Mouse (Mus musculus) liver, embryonic 15.5 days (tissue): ENCODE data around the gene Atxn2l. TPM values are rescaled to one million over a fixed set of nuclear protein-coding genes. Genes with fewer than 3 reads are reported as not detected.

Experiments used
- ATAC-seq: fragments of 200-750 bp; cut with Nextera tagmentation; 2 replicates; pipeline ENCODE4 v1.8.0; 2017; ENCODE audit warnings: moderate number of reproducible peaks, mild to moderate bottlenecking, moderate library complexity; ENCODE audit not compliant: insufficient read depth
- H3K27ac ChIP-seq: fragments of 300-500 bp; sonication (generic); replicated peaks from 2 replicates; pipeline ENCODE4 v1.5.1; 2015; ENCODE audit warnings: mild to moderate bottlenecking, inconsistent platforms
- H3K27me3 ChIP-seq: fragments of 300-500 bp; sonication (generic); 2 replicates; pipeline ENCODE4 v1.6.1; 2015; ENCODE audit warnings: mild to moderate bottlenecking, inconsistent platforms
- H3K36me3 ChIP-seq: fragments of 300-500 bp; sonication (generic); replicated peaks from 2 replicates; pipeline ENCODE4 v1.6.1; 2015; ENCODE audit warnings: moderate library complexity, mild to moderate bottlenecking, inconsistent platforms
- H3K4me1 ChIP-seq: fragments of 300-500 bp; sonication (generic); replicated peaks from 2 replicates; pipeline ENCODE4 v1.6.1; 2015; ENCODE audit warnings: inconsistent platforms
- H3K4me2 ChIP-seq: fragments of 300-500 bp; sonication (generic); 2 replicates; pipeline ENCODE4 v1.6.1; 2015; ENCODE audit warnings: moderate library complexity, mild to moderate bottlenecking, inconsistent platforms
- H3K4me3 ChIP-seq: fragments of 300-500 bp; sonication (generic); replicated peaks from 2 replicates; pipeline ENCODE4 v1.5.1; 2015; ENCODE audit warnings: mild to moderate bottlenecking, inconsistent platforms
- H3K9ac ChIP-seq: fragments of 300-500 bp; sonication (generic); 2 replicates; pipeline ENCODE4 v1.6.1; 2015; ENCODE audit warnings: moderate library complexity, mild to moderate bottlenecking, inconsistent platforms
- H3K9me3 ChIP-seq: fragments of 300-500 bp; sonication (generic); replicated peaks from 2 replicates; pipeline ENCODE4 v1.6.1; 2016; ENCODE audit warnings: inconsistent platforms
- WGBS: fragments of 180-500 bp; shearing (Covaris S2); methylation state at CpG from one replicate; pipeline ENCODE4 v1.1.7; 2015; ENCODE audit warnings: mixed read lengths; ENCODE audit not compliant: insufficient replicate concordance; 5-methylcytosine and 5-hydroxymethylcytosine counted together
- polyA plus RNA-seq: library from polyadenylated mRNA; unstranded; fragments of >200 nt; fragmentation: Nextera tagmentation; extraction: Ambion mirVana; gene quantifications from 2 replicates; pipeline ENCODE4 v1.2.1, GENCODE M21; 2015

The Atxn2l gene
- polyA plus RNA-seq, 1 experiment from 2014 or later, result 26.8 TPM

DNA sequence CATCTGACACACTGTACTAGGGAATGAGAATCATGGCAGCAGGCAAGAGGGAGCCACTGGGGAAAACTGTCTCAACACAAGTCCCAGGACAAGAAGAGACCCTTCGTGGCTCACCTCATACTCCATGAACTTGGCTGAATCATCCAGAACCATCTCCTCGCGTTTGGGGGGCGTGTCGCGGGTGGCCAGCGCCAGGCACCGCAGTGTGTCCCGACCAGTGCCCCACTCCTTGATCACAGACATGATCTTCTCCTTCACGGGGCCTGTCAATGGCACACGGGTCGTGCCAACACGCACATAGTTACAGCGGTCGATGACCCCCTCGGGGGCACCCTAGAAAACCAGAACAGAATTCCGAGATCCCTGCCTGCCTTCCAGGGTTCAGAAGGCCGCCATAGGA is 53.2 kb downstream of the Atxn2l start:
- 0 out of 2 replicates have a peak, but pooled peaks cover 5% of the 10 kb centered on the region for H3K36me3 ChIP-seq
- no peak overlapping the region for H3K27ac ChIP-seq
- H3K4me2 ChIP-seq, result no peak overlapping the region
- H3K4me3 ChIP-seq, result no peak overlapping the region
- no peak for ATAC-seq
- no peak overlapping the region for H3K9ac ChIP-seq
- 76% methylated on average over 18 of the region's 18 CpGs for WGBS
- no peaks in the 10 kb centered on the region for H3K4me1 ChIP-seq
- H3K27me3 ChIP-seq, result no peaks in the 10 kb centered on the region
- H3K9me3 ChIP-seq, result no peaks in the 10 kb centered on the region

- Histone ChIP-seq H3K4me2 (no peak overlapping the region), H3K9me3 (no peaks in the 10 kb centered on the region), H3K27me3 (no peaks in the 10 kb centered on the region), H3K4me1 (no peaks in the 10 kb centered on the region), H3K36me3 (peaks cover 17% of the 10 kb centered on the region; the same call in 1 of the 2 replicates), H3K9ac (no peak overlapping the region), H3K27ac (no peak overlapping the region), H3K4me3 (no peak overlapping the region)
- ATAC-seq, result no peak
- WGBS, result 67% methylated on average over 19 of the region's 19 CpGs
Observed at GRCm38 (mm10) chr7:126448481-126448880, 54.8 kb downstream of the Atxn2l start.

GRCm38 (mm10) chr7:126446217-126446616 is 57.0 kb downstream of the Atxn2l start:
- no peak for ATAC-seq
- no peak overlapping the region for H3K9ac ChIP-seq
- H3K9me3 ChIP-seq, result no peaks in the 10 kb centered on the region
- no peaks in the 10 kb centered on the region for H3K4me1 ChIP-seq
- peaks cover 19% of the 10 kb centered on the region; the same call in 1 of the 2 replicates for H3K36me3 ChIP-seq
- WGBS, result 82% methylated on average over 21 of the region's 21 CpGs
- no peaks in the 10 kb centered on the region for H3K27me3 ChIP-seq
- H3K4me2 ChIP-seq, result no peak overlapping the region
- H3K27ac ChIP-seq, result no peak overlapping the region
- no peak overlapping the region for H3K4me3 ChIP-seq

GRCm38 (mm10) chr7:126445104-126445815 is 58.0 kb downstream of the Atxn2l start:
- Histone ChIP-seq H3K27ac (no peak overlapping the region), H3K9ac (no peak overlapping the region), H3K4me1 (no peaks in the 10 kb centered on the region), H3K4me2 (no peak overlapping the region), H3K9me3 (no peaks in the 10 kb centered on the region), H3K36me3 (peaks cover 19% of the 10 kb centered on the region; the same call in 1 of the 2 replicates), H3K4me3 (no peak overlapping the region), H3K27me3 (no peaks in the 10 kb centered on the region)
- 75% methylated on average over 15 of the region's 15 CpGs for WGBS
- no peak for ATAC-seq

DNA sequence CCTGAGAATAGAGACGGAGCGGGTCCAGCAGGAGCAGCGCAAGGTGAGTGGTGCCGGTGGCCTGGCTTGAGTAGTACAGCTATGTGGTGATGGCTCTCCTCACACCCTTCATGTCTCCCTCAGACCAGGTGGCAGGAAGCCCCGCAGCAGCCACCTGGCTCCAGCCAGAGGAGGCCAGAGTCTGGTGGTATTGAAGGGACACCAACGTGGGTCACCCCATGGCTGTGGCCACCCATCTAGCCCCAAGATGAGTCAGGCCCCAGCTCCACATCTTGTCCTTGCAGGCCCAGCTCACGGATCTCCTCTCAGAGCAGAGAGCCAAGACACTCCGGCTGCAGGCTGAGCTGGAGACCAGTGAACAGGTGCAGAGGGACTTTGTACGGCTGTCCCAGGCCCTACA is 58.7 kb downstream of the Atxn2l start:
- H3K9ac ChIP-seq, result no peak overlapping the region
- no peak overlapping the region for H3K27ac ChIP-seq
- no peaks in the 10 kb centered on the region for H3K4me1 ChIP-seq
- no peak overlapping the region for H3K4me3 ChIP-seq
- no peak overlapping the region for H3K4me2 ChIP-seq
- no peaks in the 10 kb centered on the region for H3K27me3 ChIP-seq
- no peak for ATAC-seq
- H3K9me3 ChIP-seq, result no peaks in the 10 kb centered on the region
- peaks cover 19% of the 10 kb centered on the region; the same call in 1 of the 2 replicates for H3K36me3 ChIP-seq
- WGBS, result 77% methylated on average over 9 of the region's 9 CpGs

- ATAC-seq, result no peak
- no peak overlapping the region for H3K27ac ChIP-seq
- no peaks in the 10 kb centered on the region for H3K27me3 ChIP-seq
- no peak overlapping the region for H3K9ac ChIP-seq
- H3K4me2 ChIP-seq, result no peak overlapping the region
- H3K36me3 ChIP-seq, result peaks cover 19% of the 10 kb centered on the region; the same call in 1 of the 2 replicates
- H3K4me1 ChIP-seq, result no peaks in the 10 kb centered on the region
- no peaks in the 10 kb centered on the region for H3K9me3 ChIP-seq
- WGBS, result 76% methylated on average over 10 of the region's 10 CpGs
- no peak overlapping the region for H3K4me3 ChIP-seq
Observed at GRCm38 (mm10) chr7:126443997-126444396, 59.2 kb downstream of the Atxn2l start.

Other genes starting within 250 kb of the Atxn2l start
- 1.5 and 1.8 TPM in 2 replicates for gene Sbk1, start 230.8 kb downstream of the Atxn2l start, polyA plus RNA-seq
- 5.7 and 7.0 TPM in 2 replicates for gene Lat, start 133.9 kb downstream of the Atxn2l start, polyA plus RNA-seq
- 17.7 and 20.6 TPM in 2 replicates for gene Spns1, start 126.0 kb downstream of the Atxn2l start, polyA plus RNA-seq
- gene Nfatc2ip, start 106.7 kb downstream of the Atxn2l start, polyA plus RNA-seq, result 2.0 and 2.9 TPM in 2 replicates
- 2.3 and 3.1 TPM in 2 replicates for gene Cd19, start 88.5 kb downstream of the Atxn2l start, polyA plus RNA-seq
- gene Rabep2, start 74.7 kb downstream of the Atxn2l start, polyA plus RNA-seq, result 6.3 TPM in 2 replicates
- gene Atp2a1, start 40.3 kb downstream of the Atxn2l start, polyA plus RNA-seq, result 9.8 and 16.5 TPM in 2 replicates
- 13.6 and 15.1 TPM in 2 replicates for gene Sh2b1, start 28.0 kb downstream of the Atxn2l start, polyA plus RNA-seq
- gene Tufm, start 16.1 kb downstream of the Atxn2l start, polyA plus RNA-seq, result 81.2 and 96.3 TPM in 2 replicates
- gene Eif3c, start 63.0 kb upstream of the Atxn2l start, polyA plus RNA-seq, result 79.3 and 86.2 TPM in 2 replicates
- gene Apobr, start 81.5 kb upstream of the Atxn2l start, polyA plus RNA-seq, result 2.3 and 2.5 TPM in 2 replicates
- gene Cln3, start 82.4 kb upstream of the Atxn2l start, polyA plus RNA-seq, result 11.9 and 12.6 TPM in 2 replicates
- gene Il27, start 91.5 kb upstream of the Atxn2l start, polyA plus RNA-seq, result 0.12 and 0.18 TPM in 2 replicates
- gene Nupr1, start 127.4 kb upstream of the Atxn2l start, polyA plus RNA-seq, result 3.7 and 4.6 TPM in 2 replicates
- gene Sgf29, start 145.9 kb upstream of the Atxn2l start, polyA plus RNA-seq, result 29.1 and 31.0 TPM in 2 replicates
- gene Sult1a1, start 173.0 kb upstream of the Atxn2l start, polyA plus RNA-seq, result 37.8 and 52.1 TPM in 2 replicates
- 71.8 and 82.7 TPM in 2 replicates for gene Bola2, start 192.0 kb upstream of the Atxn2l start, polyA plus RNA-seq
- gene Slx1b, start 192.3 kb upstream of the Atxn2l start, polyA plus RNA-seq, result 3.0 TPM in 2 replicates
- gene Coro1a, start 204.3 kb upstream of the Atxn2l start, polyA plus RNA-seq, result 109 and 118 TPM in 2 replicates